Mouse (Mus musculus): ENCODE measurements at regions not wholly inside any gene's neighbourhood (a gene's known extent, or its start where the extent isn't known, plus 50 kb on each side); places are given as distances from the start of the nearest gene placed in this dataset.
A peak's percentile ranks its signal among the peaks of the same experiment; 100 is the strongest.

- no peak for TF ChIP-seq CTCF (IDR thresholded peaks at IDR 0.05)
- Histone ChIP-seq H3K4me3 (no peak overlapping the region), H3K27ac (no peak overlapping the region)
- intact Hi-C loops (cut with DNase I), result no loop called here
- DNase-seq, result no peak
These were observed 281.7 kb upstream of the Xylt1 start for GRCm38 (mm10) chr7:117099041-117099440.

- no peak overlapping the region for H3K4me3 ChIP-seq
- no peak overlapping the region for H3K27ac ChIP-seq
- intact Hi-C loops (cut with DNase I), result no loop called here
These were observed 277.7 kb upstream of the Xylt1 start for GRCm38 (mm10) chr7:117103035-117103434.

GRCm38 (mm10) chr7:117106691-117107191 lies 274.0 kb upstream of the Xylt1 start:
- intact Hi-C loops (cut with DNase I), result no loop called here
- Histone ChIP-seq H3K27ac (no peak overlapping the region), H3K4me3 (no peak overlapping the region)
- TF ChIP-seq CTCF (IDR thresholded peaks at IDR 0.05), result no peak
- no peak for DNase-seq

More at GRCm38 (mm10) chr7:117103035-117103434, 277.7 kb upstream of the Xylt1 start:
- no peak for TF ChIP-seq CTCF (IDR thresholded peaks at IDR 0.05)
- DNase-seq, result no peak

- DNase-seq, result no peak
- no peak for TF ChIP-seq CTCF (IDR thresholded peaks at IDR 0.05)
- intact Hi-C loops (cut with DNase I), result no loop called here
- H3K27ac ChIP-seq, result no peak overlapping the region
- no peak overlapping the region for H3K4me3 ChIP-seq
These were observed 272.4 kb upstream of the Xylt1 start for GRCm38 (mm10) chr7:117108391-117108790.

- H3K4me3 ChIP-seq, result no peak overlapping the region
- no peak for TF ChIP-seq CTCF (IDR thresholded peaks at IDR 0.05)
- H3K27ac ChIP-seq, result no peak overlapping the region
- intact Hi-C loops (cut with DNase I), result no loop called here
- DNase-seq, result no peak
These were observed 253.1 kb upstream of the Xylt1 start for GRCm38 (mm10) chr7:117127728-117128127.

- no peak for TF ChIP-seq CTCF (IDR thresholded peaks at IDR 0.05)
- no peak overlapping the region for H3K27ac ChIP-seq
- no peak for DNase-seq
- intact Hi-C loops (cut with DNase I), result no loop called here
- no peak overlapping the region for H3K4me3 ChIP-seq
These were observed 245.9 kb upstream of the Xylt1 start for GRCm38 (mm10) chr7:117134869-117135268.

- intact Hi-C loops (cut with DNase I), result no loop called here
- H3K27ac ChIP-seq, result no peak overlapping the region
- H3K4me3 ChIP-seq, result no peak overlapping the region
- no peak for DNase-seq
- no peak for TF ChIP-seq CTCF (IDR thresholded peaks at IDR 0.05)
These were observed 242.1 kb upstream of the Xylt1 start for GRCm38 (mm10) chr7:117138681-117139080.

GRCm38 (mm10) chr7:117139245-117139970 lies 241.4 kb upstream of the Xylt1 start:
- Histone ChIP-seq H3K4me3 (no peak overlapping the region), H3K27ac (no peak overlapping the region)
- intact Hi-C loops (cut with DNase I), result no loop called here
- peak; percentile 32 for DNase-seq
- TF ChIP-seq CTCF (IDR thresholded peaks at IDR 0.05), result no peak

GRCm38 (mm10) chr7:117139971-117140247 lies 240.9 kb upstream of the Xylt1 start:
- no peak for TF ChIP-seq CTCF (IDR thresholded peaks at IDR 0.05)
- H3K27ac ChIP-seq, result no peak overlapping the region
- H3K4me3 ChIP-seq, result no peak overlapping the region
- intact Hi-C loops (cut with DNase I), result no loop called here
- no peak for DNase-seq

- DNase-seq, result no peak
- Histone ChIP-seq H3K27ac (no peak overlapping the region), H3K4me3 (no peak overlapping the region)
- no peak for TF ChIP-seq CTCF (IDR thresholded peaks at IDR 0.05)
- intact Hi-C loops (cut with DNase I), result no loop called here
These were observed 234.0 kb upstream of the Xylt1 start for GRCm38 (mm10) chr7:117146809-117147208.

- H3K27ac ChIP-seq, result no peak overlapping the region
- DNase-seq, result no peak
- intact Hi-C loops (cut with DNase I), result no loop called here
- H3K4me3 ChIP-seq, result no peak overlapping the region
- no peak for TF ChIP-seq CTCF (IDR thresholded peaks at IDR 0.05)
These were observed 230.4 kb upstream of the Xylt1 start for GRCm38 (mm10) chr7:117150355-117150754.

- no peak for TF ChIP-seq CTCF (IDR thresholded peaks at IDR 0.05)
- Histone ChIP-seq H3K4me3 (no peak overlapping the region), H3K27ac (no peak overlapping the region)
- no peak for DNase-seq
- intact Hi-C loops (cut with DNase I), result no loop called here
These were observed 226.8 kb upstream of the Xylt1 start for GRCm38 (mm10) chr7:117153826-117154550.

- Histone ChIP-seq H3K4me3 (no peak overlapping the region), H3K27ac (no peak overlapping the region)
- TF ChIP-seq CTCF (IDR thresholded peaks at IDR 0.05), result no peak
- DNase-seq, result no peak
- intact Hi-C loops (cut with DNase I), result no loop called here
These were observed 219.4 kb upstream of the Xylt1 start for GRCm38 (mm10) chr7:117161193-117161908.

Data from gastrocnemius, adult 2 months (tissue).